Mouse (Mus musculus) common myeloid progenitor, adult 5-6 weeks (primary cell): ENCODE data around the gene Arhgap45. TPM values are rescaled to one million over a fixed set of nuclear protein-coding genes. Genes with fewer than 3 reads are reported as not detected.

Experiments used
- ATAC-seq: replicated peaks from 2 replicates; pipeline ENCODE4 v1.8.0; 2016; ENCODE audit warnings: low read depth, mild to moderate bottlenecking, moderate TSS enrichment, inconsistent platforms; ENCODE audit not compliant: poor library complexity, severe bottlenecking
- total RNA-seq: library from RNA; stranded (forward); fragments of 200-1000, 187-1606 nt; gene quantifications from 2 replicates; pipeline ENCODE4 v1.2.3, GENCODE M21; 2017

Gene Arhgap45
- total RNA-seq, 1 experiment from 2014 or later = 106 TPM

- no peak for ATAC-seq
Measured at GRCm38 (mm10) chr10:79986232-79986878, 30.1 kb upstream of the Arhgap45 start.

- ATAC-seq = peak; percentile 38
Measured at GRCm38 (mm10) chr10:79986963-79987362, 29.5 kb upstream of the Arhgap45 start.

GRCm38 (mm10) chr10:79987771-79988505, 28.5 kb upstream of the Arhgap45 start:
- no peak for ATAC-seq

- no peak for ATAC-seq
Measured at GRCm38 (mm10) chr10:79988506-79989271, 27.8 kb upstream of the Arhgap45 start, which contains the start of gene Cnn2. TSS of gene Cnn2 (plus strand) at chr10:79988584.

GRCm38 (mm10) chr10:79989272-79989786, 27.1 kb upstream of the Arhgap45 start:
- ATAC-seq = no peak

- ATAC-seq = no peak
Measured at GRCm38 (mm10) chr10:79989870-79990269, 26.6 kb upstream of the Arhgap45 start.

- no peak for ATAC-seq
Measured at GRCm38 (mm10) chr10:79991099-79991498, 25.4 kb upstream of the Arhgap45 start.

GRCm38 (mm10) chr10:79991548-79991947, 24.9 kb upstream of the Arhgap45 start:
- ATAC-seq = no peak

- peak; percentile 37 for ATAC-seq
Measured at GRCm38 (mm10) chr10:79994397-79995115, 21.9 kb upstream of the Arhgap45 start.

- ATAC-seq = no peak
Measured at GRCm38 (mm10) chr10:79995636-79996035, 20.8 kb upstream of the Arhgap45 start.

- peak; percentile 83 for ATAC-seq
Measured at GRCm38 (mm10) chr10:79996272-79997033, 20.0 kb upstream of the Arhgap45 start, which contains the start of gene Abca7. TSS of gene Abca7 (plus strand) at chr10:79996494.

- ATAC-seq = peak; percentile 57
Measured at GRCm38 (mm10) chr10:79997034-79997760, 19.3 kb upstream of the Arhgap45 start.

- ATAC-seq = no peak
Measured at GRCm38 (mm10) chr10:79997819-79998218, 18.6 kb upstream of the Arhgap45 start.

- ATAC-seq = no peak
Measured at GRCm38 (mm10) chr10:80001945-80002344, 14.5 kb upstream of the Arhgap45 start.

GRCm38 (mm10) chr10:80002829-80003228, 13.6 kb upstream of the Arhgap45 start:
- no peak for ATAC-seq

GRCm38 (mm10) chr10:80003374-80004232, 12.8 kb upstream of the Arhgap45 start:
- ATAC-seq = peak; percentile 68

- ATAC-seq = no peak
Measured at GRCm38 (mm10) chr10:80004233-80004705, 12.2 kb upstream of the Arhgap45 start.
